Mouse (Mus musculus) Patski (cell line): Measurements from ENCODE around the gene Ift43. TPM values are rescaled to one million over a fixed set of nuclear protein-coding genes. Genes with fewer than 3 reads are reported as not detected.

Source experiments
- ATAC-seq: fragments of 100-300 bp; one replicate; pipeline ENCODE4 v1.8.0; 2021
- CTCF ChIA-PET: fragments of 350-600 bp; sonication (Branson Sonifier 250); formaldehyde crosslinking; loops from one replicate; lab custom pipeline; 2022; ENCODE audit warnings: inconsistent platforms; lab: Charles Lee
- POLR2A ChIA-PET: fragments of 350-600 bp; sonication (Branson Sonifier 250); formaldehyde crosslinking; loops from one replicate; lab custom pipeline; 2022; ENCODE audit warnings: antibody characterized with exemption, inconsistent platforms; lab: Charles Lee
- DNase-seq: peaks from one replicate; pipeline ENCODE4 v3.0.0-alpha.2; 2011; ENCODE audit warnings: low read depth, low spot score
- H3K27me3 ChIP-seq: fragments of 371-371 bp; one replicate; pipeline ENCODE4 v1.5.1; 2021
- CTCF ChIP-seq: fragments of 100-300 bp; IDR thresholded peaks from one replicate; pipeline ENCODE4 v1.5.1; 2021
- in situ Hi-C: fragments of 300-500 bp; cut with MboI; formaldehyde crosslinking; loops from 3 replicates; pipeline ENCODE4 v1.11.1; 2018; ENCODE audit warnings: low pct_unique_long_range_greater_than_20kb, mixed read lengths
- polyA plus RNA-seq: library from polyadenylated mRNA; unstranded; gene quantifications from one replicate; pipeline ENCODE4 v1.2.3, GENCODE M21; 2021

Gene Ift43
- polyA plus RNA-seq, 1 experiment from 2014 or later = 108 TPM

DNA sequence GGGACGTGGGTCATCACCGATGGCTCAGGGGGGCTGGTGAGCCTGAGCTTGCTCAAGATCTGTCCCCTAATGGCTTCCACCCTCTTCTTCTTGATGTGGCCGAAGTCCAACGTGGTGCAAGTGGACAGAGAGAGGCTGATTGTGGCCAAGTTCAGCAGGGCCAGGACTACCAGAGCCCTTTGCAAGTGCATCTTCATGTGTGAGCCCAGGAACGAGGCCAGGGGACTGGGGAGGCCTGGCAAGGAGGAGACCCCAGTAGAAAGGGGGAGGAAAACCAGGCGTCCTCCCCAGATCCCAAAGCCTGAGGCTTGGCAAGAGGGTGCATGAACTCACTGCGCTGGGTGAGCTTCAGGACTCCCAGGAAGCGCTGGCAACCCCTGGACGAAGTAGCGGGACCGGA lies 4.6 kb upstream of the Ift43 start:
- in situ Hi-C loops = loop anchor here (5.0 to 25.0 kb wide), 6 partner anchors 50 to 810 kb away; partner anchors contain the start of genes Flvcr2, Irf2bpl and Nek9
- TF ChIP-seq CTCF = no peak
- no peak for ATAC-seq
- DNase-seq = no peak
- CTCF ChIA-PET = interaction anchor here (1.0 to 3.8 kb wide), 4 partner anchors 53 to 246 kb away, joined by 3 to 12 read pairs (median 6); no protein-coding TSS in a partner anchor
- no peaks in the 10 kb centered on the region for H3K27me3 ChIP-seq
- POLR2A ChIA-PET = interaction anchor here (0.6 to 0.8 kb wide), 2 partner anchors 14 to 229 kb away, joined by 3 read pairs; no protein-coding TSS in a partner anchor

DNA sequence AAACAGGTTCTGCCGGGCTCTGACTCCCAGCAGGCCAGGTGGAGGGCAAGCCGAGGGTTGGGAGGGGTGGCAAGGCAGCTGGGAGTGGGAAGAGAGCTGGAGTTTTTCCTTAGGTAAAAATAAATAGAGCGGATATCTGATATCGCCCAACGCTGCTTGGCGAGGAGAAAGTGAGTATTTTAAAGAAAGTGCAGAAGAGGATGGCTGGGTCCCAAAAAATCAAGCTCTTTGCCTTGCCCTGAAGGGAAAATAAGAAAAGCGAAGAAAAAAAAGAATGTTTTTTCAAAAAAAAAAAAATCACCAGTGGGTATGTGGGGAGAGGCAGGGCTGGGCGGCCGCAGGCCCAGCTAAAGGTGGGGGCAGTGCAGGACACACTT lies 4.2 kb upstream of the Ift43 start:
- ChIA-PET POLR2A (interaction anchor here (0.6 to 1.2 kb wide), 4 partner anchors 14 to 230 kb away, joined by 3 to 5 read pairs (median 3); no protein-coding TSS in a partner anchor), CTCF (interaction anchor here (1.0 to 3.8 kb wide), 4 partner anchors 54 to 247 kb away, joined by 3 to 12 read pairs (median 6); no protein-coding TSS in a partner anchor)
- ATAC-seq (no peak), DNase-seq (no peak)
- no peaks in the 10 kb centered on the region for H3K27me3 ChIP-seq
- no peak for TF ChIP-seq CTCF
- in situ Hi-C loops = loop anchor here (5.0 to 25.0 kb wide), 6 partner anchors 51 to 809 kb away; partner anchors contain the start of genes Flvcr2, Irf2bpl and Nek9

DNA sequence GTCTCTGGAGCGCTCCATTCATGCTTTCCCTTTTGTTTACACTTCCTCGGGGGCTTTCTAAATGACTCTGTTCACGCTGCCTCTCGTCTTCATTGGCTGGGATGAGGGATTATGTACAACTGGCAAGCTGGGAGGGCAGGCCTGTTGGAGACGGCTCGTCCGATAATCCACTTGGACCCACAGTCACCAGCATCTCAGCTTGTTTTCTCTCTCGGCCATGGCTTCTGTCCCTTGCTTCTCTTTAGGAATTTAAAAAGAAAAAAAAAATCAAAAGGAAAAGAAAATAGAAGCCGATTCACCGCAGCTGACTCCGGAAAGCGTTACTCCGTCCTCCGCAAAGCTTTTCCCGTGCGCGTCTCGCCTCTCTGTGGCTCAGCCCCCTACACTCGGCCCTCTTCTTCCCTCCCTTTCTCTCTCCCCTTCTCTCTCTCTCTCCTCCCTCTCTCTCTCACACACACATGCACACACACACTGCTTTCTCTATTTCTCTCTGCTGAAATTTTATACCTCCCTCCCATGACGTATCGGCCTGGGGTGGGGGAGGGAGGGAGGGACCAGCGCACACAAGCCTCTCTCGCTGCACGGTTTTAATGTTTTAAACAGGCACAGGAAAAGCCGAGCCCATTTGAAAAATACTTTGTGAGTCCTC lies 3.7 kb upstream of the Ift43 start, which contains the start of gene Tgfb3:
Tgfb3 (minus strand) TSS at position 489 of the 649 bp plus-strand sequence.
- no peak for DNase-seq
- in situ Hi-C loops = loop anchor here (5.0 to 25.0 kb wide), 6 partner anchors 51 to 809 kb away; partner anchors contain the start of genes Flvcr2, Irf2bpl and Nek9
- CTCF ChIA-PET = interaction anchor here (1.0 to 3.8 kb wide), 5 partner anchors 54 to 247 kb away, joined by 3 to 12 read pairs (median 4); no protein-coding TSS in a partner anchor

DNA sequence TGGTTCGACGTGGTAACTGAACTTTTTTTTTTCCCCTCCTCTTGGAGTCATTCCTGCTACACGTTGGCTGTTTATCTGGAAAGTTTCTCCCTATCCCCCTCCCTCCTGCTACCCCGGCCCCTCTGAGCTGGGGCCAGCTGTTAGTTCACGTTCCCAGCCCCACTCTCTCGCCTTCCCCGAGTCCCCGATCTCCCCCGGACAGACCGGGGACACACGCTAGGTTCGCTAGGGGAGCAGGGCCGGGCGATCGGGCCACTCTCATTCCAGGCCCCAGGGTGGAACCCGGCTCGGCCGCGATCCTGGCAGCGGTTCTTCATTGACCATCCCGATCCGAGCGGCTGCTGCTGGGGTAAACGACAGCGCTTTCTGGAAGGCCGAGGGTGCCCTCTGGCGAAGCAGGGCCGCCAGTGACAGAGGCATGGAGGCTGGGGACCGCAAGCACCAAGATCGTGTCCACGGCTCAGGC lies 3.1 kb upstream of the Ift43 start:
- DNase-seq (no peak), ATAC-seq (peak; percentile 73)
- CTCF ChIA-PET = interaction anchor here (0.7 to 3.8 kb wide), 8 partner anchors 31 to 231 kb away, joined by 3 to 12 read pairs (median 3); no protein-coding TSS in a partner anchor
- POLR2A ChIA-PET = interaction anchor here (0.7 to 1.2 kb wide), 3 partner anchors 117 to 514 kb away, joined by 3 to 4 read pairs (median 3); no protein-coding TSS in a partner anchor
- TF ChIP-seq CTCF = no peak
- in situ Hi-C loops = loop anchor here (5.0 to 25.0 kb wide), 6 partner anchors 52 to 808 kb away; partner anchors contain the start of genes Flvcr2, Irf2bpl and Nek9
- H3K27me3 ChIP-seq = no peaks in the 10 kb centered on the region

More for the DNA sequence above, 3.7 kb upstream of the Ift43 start, which contains the start of gene Tgfb3:
- TF ChIP-seq CTCF = no peak
- no peaks in the 10 kb centered on the region for H3K27me3 ChIP-seq
- POLR2A ChIA-PET = interaction anchor here (0.6 to 1.2 kb wide), 3 partner anchors 50 to 230 kb away, joined by 3 to 5 read pairs (median 3); no protein-coding TSS in a partner anchor
- peak; percentile 57 for ATAC-seq

DNA sequence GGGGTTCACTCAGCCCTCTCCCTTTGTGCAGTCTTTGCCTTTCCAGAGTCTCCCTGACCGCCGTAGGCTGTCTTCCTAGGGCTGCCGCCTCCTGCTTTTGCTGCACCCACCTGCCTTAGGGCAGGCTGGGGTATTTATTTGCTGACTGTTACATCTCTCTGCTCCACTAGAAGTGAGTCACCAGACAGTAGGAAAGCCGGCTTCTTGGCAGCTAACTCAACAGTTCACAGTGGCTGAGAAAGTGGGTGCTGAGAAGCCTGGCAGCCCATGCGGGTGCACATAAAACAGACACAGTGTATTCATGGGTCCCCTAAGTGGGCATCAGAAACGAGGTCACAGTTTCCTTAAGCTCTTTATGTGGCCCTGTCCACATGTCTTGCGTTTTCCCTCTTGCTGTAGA lies 3.5 kb downstream of the Ift43 start:
- CTCF ChIA-PET = no interaction called here
- in situ Hi-C loops = loop anchor here (25.0 kb wide), 2 partner anchors 749 to 801 kb away; partner anchors contain the start of genes Irf2bpl and Nek9
- POLR2A ChIA-PET = no interaction called here
- no peaks in the 10 kb centered on the region for H3K27me3 ChIP-seq
- TF ChIP-seq CTCF = no peak
- ATAC-seq (peak; percentile 78), DNase-seq (no peak)

DNA sequence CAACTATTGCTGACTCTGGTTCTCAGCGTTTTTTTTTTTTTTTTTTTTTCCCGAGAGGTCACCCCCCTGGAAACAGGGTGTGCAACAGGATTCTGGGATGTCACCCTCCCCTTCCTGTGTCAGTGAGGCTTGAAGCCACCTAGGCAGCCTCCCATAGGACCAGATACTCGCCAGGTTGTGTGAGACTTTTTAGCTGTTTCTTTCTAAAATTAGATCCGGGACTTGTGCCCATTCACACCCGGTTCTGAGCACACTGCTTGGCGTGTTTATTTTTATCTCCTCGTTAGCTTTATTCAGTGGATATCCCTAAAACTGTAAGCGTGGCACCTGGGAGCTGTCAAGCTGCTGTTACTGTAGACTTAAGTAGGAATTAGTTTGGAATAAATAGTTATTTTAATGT lies 4.2 kb downstream of the Ift43 start:
- ChIA-PET CTCF (interaction anchor here (1.3 kb wide), 1 partner anchor 17 kb away, joined by 4 read pairs; no protein-coding TSS in a partner anchor), POLR2A (no interaction called here)
- DNase-seq (no peak), ATAC-seq (no peak)
- in situ Hi-C loops = loop anchor here (25.0 kb wide), 2 partner anchors 749 to 801 kb away; partner anchors contain the start of genes Irf2bpl and Nek9
- H3K27me3 ChIP-seq = no peaks in the 10 kb centered on the region
- TF ChIP-seq CTCF = no peak

DNA sequence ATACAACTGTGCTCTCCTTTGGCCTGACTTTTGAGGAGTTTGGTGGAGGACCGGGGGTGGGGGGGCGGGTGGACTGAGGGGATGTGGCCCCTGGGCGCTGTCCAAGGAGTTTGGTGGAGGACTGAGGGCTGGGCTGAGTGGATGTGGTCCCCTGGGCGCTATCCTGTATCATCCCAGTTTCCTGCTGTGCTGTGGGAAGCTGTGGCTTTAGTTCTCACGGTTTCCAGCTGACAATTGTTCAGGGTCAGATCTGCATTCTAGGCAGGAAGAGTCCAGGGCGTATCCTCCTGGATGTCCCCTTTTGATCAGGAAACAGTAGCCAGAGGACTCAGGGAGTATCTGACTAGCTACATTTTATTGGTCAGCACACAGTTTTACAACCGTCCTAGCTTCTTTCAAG lies 5.7 kb downstream of the Ift43 start:
- ATAC-seq (no peak), DNase-seq (no peak)
- in situ Hi-C loops = loop anchor here (25.0 kb wide), 2 partner anchors 751 to 799 kb away; partner anchors contain the start of genes Irf2bpl and Nek9
- ChIA-PET CTCF (interaction anchor here (0.6 kb wide), 1 partner anchor 492 kb away, joined by 3 read pairs; no protein-coding TSS in a partner anchor), POLR2A (no interaction called here)
- H3K27me3 ChIP-seq = no peaks in the 10 kb centered on the region
- no peak for TF ChIP-seq CTCF

DNA sequence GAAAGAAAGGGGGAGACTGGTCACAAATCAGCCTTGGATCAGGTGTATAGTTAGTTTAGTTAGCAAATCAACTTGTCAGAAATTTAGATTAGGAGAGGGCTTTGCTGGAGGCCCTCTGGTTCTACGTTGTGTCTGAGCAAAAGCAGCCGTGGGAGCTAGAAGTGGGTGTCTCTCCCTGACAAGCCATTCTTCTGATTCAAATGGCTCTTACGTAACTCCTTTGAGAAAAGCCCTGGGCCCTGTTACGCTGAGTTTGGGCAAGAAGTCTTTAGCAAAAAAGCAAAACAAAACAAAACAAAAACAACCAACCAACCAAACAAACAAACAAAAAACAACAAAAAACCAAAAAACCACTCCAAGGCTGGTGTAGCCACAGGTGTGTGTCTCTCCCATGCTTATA lies 8.4 kb downstream of the Ift43 start:
- DNase-seq = no peak
- in situ Hi-C loops = loop anchor here (25.0 kb wide), 2 partner anchors 753 to 797 kb away; partner anchors contain the start of genes Irf2bpl and Nek9
- CTCF ChIA-PET = no interaction called here
- TF ChIP-seq CTCF = no peak
- POLR2A ChIA-PET = no interaction called here
- no peak for ATAC-seq
- no peaks in the 10 kb centered on the region for H3K27me3 ChIP-seq

DNA sequence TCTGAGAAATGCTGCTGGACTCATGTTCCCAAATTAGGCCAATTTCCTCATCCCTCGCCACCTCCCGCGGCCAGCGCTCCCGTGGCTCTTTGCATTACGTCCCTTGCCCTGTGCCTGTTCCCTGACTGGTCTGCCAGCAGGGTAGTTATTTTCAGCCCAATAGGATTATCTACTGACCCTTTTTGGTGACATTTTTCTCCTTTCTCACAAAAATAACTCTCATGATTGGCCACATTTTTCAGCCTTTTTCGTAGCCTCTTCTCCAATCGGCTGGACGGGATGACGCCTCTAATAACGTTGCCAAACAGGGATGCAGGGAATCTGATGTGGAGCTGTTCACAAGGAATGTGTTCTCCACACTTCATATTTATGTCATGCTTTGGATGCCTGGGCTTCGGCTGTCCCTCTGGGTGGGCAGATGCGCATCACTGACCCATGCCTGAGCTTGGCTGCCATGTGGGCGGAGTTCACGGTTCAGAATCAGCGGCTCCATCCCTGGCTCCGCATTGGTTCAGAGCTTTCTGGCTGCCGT lies 9.3 kb downstream of the Ift43 start:
- CTCF ChIA-PET = interaction anchor here (0.8 to 1.6 kb wide), 3 partner anchors 9 to 35 kb away, joined by 3 to 4 read pairs (median 4); no protein-coding TSS in a partner anchor
- ATAC-seq (peak; percentile 80), DNase-seq (no peak)
- H3K27me3 ChIP-seq = no peaks in the 10 kb centered on the region
- no peak for TF ChIP-seq CTCF
- POLR2A ChIA-PET = interaction anchor here (0.7 to 0.9 kb wide), 2 partner anchors 14 to 21 kb away, joined by 3 to 4 read pairs; no protein-coding TSS in a partner anchor
- in situ Hi-C loops = loop anchor here (25.0 kb wide), 2 partner anchors 754 to 796 kb away; partner anchors contain the start of genes Irf2bpl and Nek9
